Mouse (Mus musculus): Measurements from ENCODE around the gene Utp20. TPM values are rescaled to one million over a fixed set of nuclear protein-coding genes. Genes with fewer than 3 reads are reported as not detected.
"Not testable (repeated sequence)": the region's sequence is repeated elsewhere in the genome, so short reads cannot be mapped to it uniquely, and the experiment has no call there.

The Utp20 gene
- total RNA-seq, 1 experiment from 2014 or later, result 7.4 TPM

GRCm38 (mm10) chr10:88795226-88795625 is 31.4 kb downstream of the Utp20 start:
- ATAC-seq (replicated peaks; ENCODE audit: insufficient number of reproducible peaks, low FRiP score, low TSS enrichment, poor library complexity, severe bottlenecking), result no peak

DNA sequence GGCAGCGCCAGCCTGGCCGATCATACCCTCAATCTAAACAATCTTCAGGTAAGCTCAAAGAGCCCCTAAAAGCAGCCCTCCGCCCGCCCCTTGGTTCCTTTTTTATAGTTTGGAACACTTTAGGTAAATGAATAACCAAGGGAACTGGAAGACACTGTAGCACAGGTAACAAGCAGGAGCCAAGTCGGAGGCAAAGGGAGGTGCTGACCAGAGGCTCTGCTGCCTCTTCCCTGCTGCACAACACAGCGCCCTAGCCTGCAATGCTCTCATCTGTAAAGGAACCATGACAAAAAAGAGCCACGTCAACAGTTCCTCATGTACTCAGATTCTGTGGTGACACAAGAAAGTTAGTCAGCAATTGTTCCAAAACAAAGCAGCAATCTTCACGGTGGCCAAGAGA is 32.0 kb downstream of the Utp20 start:
- ATAC-seq (replicated peaks; ENCODE audit: insufficient number of reproducible peaks, low FRiP score, low TSS enrichment, poor library complexity, severe bottlenecking), result no peak

DNA sequence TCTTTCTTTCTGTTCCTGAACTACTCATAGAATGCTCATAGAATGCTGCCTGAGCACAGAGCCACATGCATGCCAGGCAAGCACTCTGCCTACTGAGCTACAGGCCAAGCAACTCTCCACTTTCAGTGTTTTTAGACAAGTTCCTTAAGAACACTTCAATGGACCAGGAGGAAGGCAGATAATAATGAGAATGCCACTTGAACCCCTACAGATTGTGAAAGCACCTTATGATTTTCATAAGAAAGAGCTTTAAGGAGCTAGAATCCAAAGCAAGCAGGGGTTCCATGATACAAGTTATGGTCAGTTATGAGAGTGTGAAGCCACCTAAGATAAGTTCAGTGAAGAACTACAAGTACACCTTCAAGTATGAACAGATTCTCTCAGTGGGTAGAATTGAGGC is 32.9 kb downstream of the Utp20 start:
- ATAC-seq (replicated peaks; ENCODE audit: insufficient number of reproducible peaks, low FRiP score, low TSS enrichment, poor library complexity, severe bottlenecking), result no peak

DNA sequence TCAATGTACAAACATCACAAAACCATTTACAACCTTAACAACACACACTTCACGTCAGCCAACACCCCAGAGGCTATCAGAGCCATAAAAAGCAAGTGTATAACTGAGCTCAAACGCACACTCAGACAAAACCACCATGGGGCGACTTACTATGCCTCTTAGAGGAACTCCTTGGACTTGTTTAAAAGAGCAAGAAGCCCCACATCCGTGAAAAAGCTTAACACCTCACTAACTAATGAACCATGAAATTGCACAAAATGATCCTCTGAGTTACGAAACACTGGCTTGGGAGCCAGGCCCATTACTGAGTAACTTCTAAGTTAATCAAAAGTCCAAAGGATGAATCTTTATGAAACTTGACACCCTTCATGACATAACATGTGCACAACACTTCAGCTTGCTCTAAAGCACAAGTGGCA is 42.1 kb downstream of the Utp20 start:
- ATAC-seq (replicated peaks; ENCODE audit: insufficient number of reproducible peaks, low FRiP score, low TSS enrichment, poor library complexity, severe bottlenecking), result no peak

DNA sequence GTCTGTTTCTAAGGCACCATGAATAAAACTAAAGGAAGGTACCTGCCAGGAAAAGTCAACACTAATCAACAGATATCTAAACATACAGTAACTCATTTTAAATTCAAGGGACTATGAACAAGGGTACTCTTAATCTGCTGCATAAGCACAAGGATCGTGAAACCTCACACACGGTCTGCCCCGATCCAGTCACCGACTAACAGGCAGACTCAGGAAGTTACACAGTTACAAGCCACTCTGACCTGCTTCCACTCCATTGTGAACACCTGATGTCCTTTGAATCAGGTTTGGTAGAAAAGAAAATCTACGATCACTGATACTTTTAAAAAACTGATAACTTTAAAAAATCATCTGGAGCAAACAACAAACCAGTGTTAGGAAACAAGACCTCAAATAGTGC is 42.7 kb downstream of the Utp20 start:
- no peak for ATAC-seq (replicated peaks; ENCODE audit: insufficient number of reproducible peaks, low FRiP score, low TSS enrichment, poor library complexity, severe bottlenecking)

DNA sequence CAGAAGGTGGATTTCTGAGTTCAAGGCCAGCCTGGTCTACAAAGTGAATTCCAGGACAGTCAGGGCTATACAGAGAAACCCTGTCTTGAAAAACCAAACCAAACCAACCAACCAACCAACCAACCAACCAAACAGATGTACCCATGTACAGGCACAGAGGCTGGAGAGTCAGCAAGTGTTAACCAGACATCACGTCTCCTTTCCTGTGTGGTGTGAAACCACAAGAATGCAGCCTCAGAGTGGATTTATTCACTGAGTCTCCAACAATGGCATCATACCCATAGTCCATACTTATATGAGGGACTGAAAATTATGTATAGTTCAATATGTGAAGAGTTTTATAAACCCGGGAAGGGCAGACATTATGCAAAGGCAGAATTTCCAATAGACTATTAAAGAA is 43.5 kb downstream of the Utp20 start:
- ATAC-seq (replicated peaks; ENCODE audit: insufficient number of reproducible peaks, low FRiP score, low TSS enrichment, poor library complexity, severe bottlenecking), result not testable (repeated sequence)

DNA sequence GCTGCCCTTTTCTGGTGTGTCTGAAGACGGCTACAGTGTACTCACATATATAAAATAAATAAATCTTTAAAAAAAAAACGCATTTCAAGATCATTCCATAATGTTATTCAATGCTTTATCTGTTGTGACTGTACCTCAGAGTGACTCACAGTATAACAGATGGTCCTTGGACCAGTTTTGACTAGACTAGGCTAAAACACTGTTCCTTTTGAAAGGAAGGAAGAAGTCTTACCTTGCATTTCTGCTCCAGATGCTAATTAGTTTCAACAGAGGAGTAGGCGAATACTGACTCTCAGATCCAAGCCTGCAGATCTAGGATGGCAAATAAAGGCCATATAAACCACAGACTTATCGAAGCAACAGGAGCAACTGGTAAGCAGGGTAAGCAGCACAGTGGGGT is 45.9 kb downstream of the Utp20 start:
- no peak for ATAC-seq (replicated peaks; ENCODE audit: insufficient number of reproducible peaks, low FRiP score, low TSS enrichment, poor library complexity, severe bottlenecking)

DNA sequence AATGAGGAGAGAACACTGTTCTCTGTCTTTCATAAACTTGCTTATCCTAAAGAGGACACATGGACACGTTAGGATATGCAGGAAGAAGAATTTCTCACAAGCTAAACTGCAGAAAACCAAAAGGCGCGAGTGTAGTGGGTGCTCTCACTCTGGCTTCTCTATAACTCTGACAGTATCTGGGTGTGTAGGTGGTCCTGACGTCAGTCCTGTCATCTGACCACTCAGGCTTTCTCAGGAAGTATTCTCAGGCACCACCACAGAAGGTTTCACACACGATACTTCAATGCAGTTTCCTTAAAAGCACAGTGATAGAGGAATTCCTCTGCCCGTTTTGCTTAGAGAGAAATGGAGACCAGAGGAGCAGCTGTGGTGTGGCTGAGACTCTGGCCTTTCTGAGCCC is 50.4 kb downstream of the Utp20 start:
- ATAC-seq (replicated peaks; ENCODE audit: insufficient number of reproducible peaks, low FRiP score, low TSS enrichment, poor library complexity, severe bottlenecking), result no peak

GRCm38 (mm10) chr10:88772965-88773364 is 53.6 kb downstream of the Utp20 start:
- not testable (repeated sequence) for ATAC-seq (replicated peaks; ENCODE audit: insufficient number of reproducible peaks, low FRiP score, low TSS enrichment, poor library complexity, severe bottlenecking)

DNA sequence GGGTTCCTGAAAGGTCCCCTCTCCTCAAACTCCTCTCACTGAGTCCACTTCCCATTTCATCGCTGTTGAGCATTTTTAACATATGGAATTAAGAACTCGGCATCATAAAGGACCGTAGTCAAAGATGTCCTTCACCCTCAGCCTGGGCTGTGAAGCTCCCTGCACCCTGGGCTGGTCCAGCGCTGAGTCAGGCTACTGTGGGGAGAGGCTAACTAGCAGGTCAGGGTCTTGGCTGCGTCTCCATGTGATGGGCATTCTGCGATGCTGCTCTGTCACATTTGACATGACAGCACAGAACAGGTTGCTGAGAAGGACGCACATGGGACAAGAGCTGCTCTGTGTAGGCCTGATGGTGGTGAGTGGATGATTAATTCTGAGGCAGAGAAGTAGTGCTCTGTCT is 56.9 kb downstream of the Utp20 start:
- no peak for ATAC-seq (replicated peaks; ENCODE audit: insufficient number of reproducible peaks, low FRiP score, low TSS enrichment, poor library complexity, severe bottlenecking)

DNA sequence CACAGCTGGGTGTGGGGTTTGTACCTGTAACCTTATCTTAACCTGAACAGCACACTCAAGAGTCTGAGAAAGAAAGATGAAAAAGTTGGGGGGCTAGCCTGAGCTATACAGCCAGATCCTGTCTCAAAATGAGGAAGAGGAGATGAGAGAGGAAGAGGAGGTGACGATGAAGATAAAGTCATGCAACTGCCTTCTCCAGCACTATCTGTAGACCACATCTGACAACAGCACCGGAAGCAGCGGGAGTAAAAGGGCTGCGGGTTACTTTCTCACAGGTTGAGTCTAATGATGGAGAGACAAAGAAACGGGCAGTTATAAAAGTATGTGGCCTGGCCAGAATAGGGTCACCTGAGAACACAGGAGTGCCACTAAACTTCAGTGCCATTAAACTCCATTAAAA is 57.6 kb downstream of the Utp20 start:
- no peak for ATAC-seq (replicated peaks; ENCODE audit: insufficient number of reproducible peaks, low FRiP score, low TSS enrichment, poor library complexity, severe bottlenecking)

DNA sequence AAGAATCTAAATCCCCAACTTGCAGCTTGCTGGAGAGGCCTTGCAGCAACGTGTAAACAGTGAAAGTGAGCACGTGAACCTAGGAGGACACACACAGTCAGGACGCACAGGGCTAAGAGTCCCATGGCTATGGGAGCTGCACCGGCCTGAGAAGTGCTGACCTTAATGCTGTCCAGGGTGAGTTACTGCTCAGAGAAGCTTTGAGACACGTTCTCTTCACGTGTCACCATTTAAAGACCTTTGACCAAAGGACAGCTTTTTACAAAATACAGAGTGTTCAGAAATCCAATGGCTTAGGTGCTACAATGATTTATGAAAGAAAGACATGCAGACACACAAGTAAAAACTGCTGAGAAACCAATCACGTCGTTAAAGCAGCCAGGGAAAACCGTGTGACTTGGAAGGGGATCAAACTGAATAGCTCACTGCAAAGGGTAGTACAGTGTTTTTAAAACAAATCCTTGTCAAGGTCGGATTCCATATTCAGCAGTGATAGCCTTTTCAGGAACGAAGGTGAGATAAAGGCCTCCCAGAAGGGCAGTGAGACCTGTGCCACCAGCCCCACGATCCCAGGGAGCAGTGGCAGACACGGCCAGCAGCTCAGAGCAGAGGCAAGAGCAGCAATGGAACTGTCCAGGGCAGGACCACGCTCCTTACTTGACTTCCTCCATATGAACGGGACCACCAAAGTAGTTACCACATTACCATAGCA is 61.0 kb downstream of the Utp20 start:
- ATAC-seq (replicated peaks; ENCODE audit: insufficient number of reproducible peaks, low FRiP score, low TSS enrichment, poor library complexity, severe bottlenecking), result no peak

DNA sequence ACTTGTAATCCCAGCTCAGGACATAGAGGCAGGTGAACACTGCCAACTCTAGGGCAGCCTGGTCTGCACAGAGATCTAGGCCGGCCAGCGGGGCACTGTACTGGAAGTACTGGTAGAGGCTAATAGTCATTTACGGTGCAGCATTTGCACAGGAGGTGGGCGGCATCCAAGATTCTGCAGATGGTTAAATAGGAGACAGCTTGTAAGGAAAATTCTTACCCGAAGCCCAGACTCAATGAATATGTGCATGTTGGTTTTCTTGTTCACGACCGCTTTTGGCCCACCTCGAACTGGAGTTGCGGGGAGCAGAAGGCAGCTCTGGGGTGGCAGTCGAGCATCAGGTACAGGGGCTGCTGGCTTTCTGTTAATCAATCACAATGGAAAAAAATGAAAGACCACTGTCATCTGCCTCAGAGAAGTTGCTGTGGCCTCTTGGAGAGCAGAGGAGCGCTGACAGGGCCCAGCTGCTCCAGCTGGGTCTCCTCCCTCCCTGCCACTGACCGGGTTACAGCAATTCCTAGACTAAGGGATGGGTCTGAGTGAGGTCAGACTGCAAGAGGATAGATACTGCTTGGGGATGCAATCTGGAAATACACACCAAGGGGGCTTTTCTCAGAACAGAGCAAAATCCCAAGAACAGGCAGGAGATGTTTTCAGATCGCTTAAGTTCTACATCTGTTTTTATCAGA is 64.9 kb downstream of the Utp20 start:
- ATAC-seq (replicated peaks; ENCODE audit: insufficient number of reproducible peaks, low FRiP score, low TSS enrichment, poor library complexity, severe bottlenecking), result no peak

DNA sequence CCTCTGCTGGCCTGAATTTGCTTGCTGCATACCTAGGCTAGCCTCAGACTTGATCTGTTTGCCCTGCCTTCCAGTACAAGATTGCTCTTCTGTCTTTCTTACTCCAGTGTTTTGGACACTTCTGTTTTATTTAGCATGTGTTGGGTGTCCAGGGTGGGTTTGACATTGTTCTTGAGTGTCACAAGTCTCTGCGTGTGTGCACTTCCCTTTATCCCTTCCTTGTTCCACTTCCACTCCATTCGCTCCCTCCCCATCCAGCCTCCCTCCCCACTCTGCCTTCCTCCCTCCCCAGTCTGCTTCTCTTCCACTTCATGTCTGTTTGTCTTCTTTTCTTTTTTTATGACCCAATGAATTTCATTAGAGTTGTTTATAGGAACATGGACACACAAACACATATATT is 85.2 kb downstream of the Utp20 start:
- no peak for ATAC-seq (replicated peaks; ENCODE audit: insufficient number of reproducible peaks, low FRiP score, low TSS enrichment, poor library complexity, severe bottlenecking)

- no peak for ATAC-seq (replicated peaks; ENCODE audit: insufficient number of reproducible peaks, low FRiP score, low TSS enrichment, poor library complexity, severe bottlenecking)
Observed at GRCm38 (mm10) chr10:88740781-88741180, 85.8 kb downstream of the Utp20 start.

DNA sequence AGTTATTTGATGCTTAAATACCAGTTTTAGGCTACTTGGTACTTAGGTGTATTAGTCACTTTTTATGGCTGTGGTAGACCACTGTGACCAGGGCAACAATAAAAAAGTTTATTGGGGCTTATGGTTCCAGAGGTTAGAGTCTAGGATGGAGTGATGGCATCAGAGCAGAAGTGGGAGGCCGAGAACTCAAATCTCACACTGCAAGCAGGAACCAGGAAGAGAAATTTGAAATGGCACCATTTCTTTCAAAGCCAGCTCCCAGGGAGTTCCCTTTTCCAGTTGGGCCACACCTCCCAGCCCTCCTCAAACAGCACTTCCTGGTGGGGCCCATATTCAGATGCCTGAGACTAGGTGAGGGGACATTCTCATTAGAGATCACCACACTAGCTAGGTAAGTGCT is 86.8 kb downstream of the Utp20 start:
- no peak for ATAC-seq (replicated peaks; ENCODE audit: insufficient number of reproducible peaks, low FRiP score, low TSS enrichment, poor library complexity, severe bottlenecking)

DNA sequence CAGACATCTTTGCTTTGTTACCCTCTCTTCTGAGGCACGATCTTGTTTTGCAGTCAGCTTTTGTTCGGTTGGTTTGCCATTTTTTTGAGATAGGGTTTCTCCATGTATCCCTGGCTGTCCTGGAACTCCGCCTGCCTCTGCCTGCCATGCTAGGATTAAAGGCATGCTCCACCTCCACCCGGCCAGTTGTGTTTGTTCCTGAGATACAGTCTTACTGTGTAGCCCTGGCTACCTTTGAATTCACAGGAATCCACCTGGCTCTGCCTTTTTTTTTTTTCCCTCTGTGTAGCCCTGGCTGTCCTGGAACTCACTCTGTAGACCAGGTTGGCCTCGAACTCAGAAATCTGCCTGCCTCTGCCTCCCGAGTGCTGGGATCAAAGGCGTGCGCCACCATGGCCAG is 87.5 kb downstream of the Utp20 start:
- ATAC-seq (replicated peaks; ENCODE audit: insufficient number of reproducible peaks, low FRiP score, low TSS enrichment, poor library complexity, severe bottlenecking), result not testable (repeated sequence)

DNA sequence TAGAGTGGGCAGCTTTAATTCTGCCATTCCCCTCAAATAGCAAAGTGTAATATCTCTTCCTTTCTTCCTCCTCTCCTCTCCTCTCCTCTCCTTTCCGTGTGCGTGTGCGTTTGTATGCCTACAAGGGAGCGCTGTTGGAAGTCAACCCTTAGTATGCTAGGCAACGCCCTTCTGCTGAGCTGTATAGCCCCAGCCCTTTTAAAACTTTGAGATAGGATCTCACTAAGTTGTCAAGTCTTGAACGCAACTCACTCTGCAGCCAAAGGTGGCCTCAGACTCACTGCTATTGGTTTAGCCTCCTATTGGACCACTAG is 94.3 kb downstream of the Utp20 start:
- ATAC-seq (replicated peaks; ENCODE audit: insufficient number of reproducible peaks, low FRiP score, low TSS enrichment, poor library complexity, severe bottlenecking), result no peak

DNA sequence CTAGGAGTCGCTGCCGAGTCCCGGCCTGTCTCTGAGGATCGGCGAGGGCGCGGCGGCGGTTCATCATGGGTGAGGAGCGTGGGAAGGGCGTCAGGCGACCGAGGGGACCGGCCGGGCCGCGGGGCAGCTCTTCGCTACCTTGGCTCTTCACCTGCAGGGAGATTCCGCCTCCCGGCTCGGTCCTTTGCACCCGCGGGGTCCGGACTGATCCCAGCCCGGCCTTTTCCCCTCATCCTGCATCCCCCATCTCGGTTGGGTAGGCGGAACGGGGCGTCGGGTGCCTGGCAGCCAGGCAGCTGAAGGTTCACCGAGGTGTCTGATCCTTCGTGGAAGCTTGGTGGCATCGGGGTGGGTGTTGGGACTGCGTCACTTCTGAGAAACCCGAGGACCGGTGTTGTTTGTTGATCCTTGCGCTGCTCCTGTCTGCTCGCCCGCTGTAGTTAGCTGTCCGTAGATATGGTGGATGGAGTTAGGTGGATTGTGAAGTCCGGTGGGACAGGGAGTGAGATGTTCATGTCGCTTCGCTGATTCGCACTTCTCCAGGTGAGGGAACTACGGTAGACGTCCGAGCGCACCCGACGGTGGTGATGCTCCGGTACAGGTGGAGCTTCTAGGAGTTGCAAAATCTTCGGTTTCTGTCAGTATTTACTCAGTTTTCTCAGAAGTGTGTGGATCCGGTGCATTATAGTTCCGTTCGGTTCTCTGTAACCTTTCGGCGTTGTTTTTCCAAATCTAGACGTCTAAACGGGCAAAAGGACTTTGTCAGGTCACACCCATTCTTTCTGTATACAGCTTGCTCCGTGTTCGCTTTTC is 94.9 kb downstream of the Utp20 start:
- 0 out of 2 replicates have a peak, but pooled peaks have one; percentile 14 for ATAC-seq (replicated peaks; ENCODE audit: insufficient number of reproducible peaks, low FRiP score, low TSS enrichment, poor library complexity, severe bottlenecking)

Measured in monocyte, adult 5-6 weeks (primary cell).